Mouse (Mus musculus) hindbrain, embryonic 16.5 days (tissue): ENCODE measurements at regions not wholly inside any gene's neighbourhood (a gene's known extent, or its start where the extent isn't known, plus 50 kb on each side); places are given as distances from the start of the nearest gene placed in this dataset.

Experiments used
- ATAC-seq: fragments of 200-750 bp; cut with Nextera tagmentation; 2 replicates; pipeline ENCODE4 v1.8.0; 2017; ENCODE audit warnings: moderate TSS enrichment, moderate library complexity
- H3K27ac ChIP-seq: fragments of 300-500 bp; sonication (generic); 2 replicates; pipeline ENCODE4 v1.5.1; 2014; ENCODE audit warnings: low read depth, mild to moderate bottlenecking, control low read depth, low read length, moderate library complexity
- H3K27me3 ChIP-seq: fragments of 300-500 bp; sonication (generic); replicated peaks from 2 replicates; pipeline ENCODE4 v1.6.1; 2014; ENCODE audit warnings: low read length; ENCODE audit not compliant: control insufficient read depth, insufficient read depth
- H3K36me3 ChIP-seq: fragments of 300-500 bp; sonication (generic); 2 replicates; pipeline ENCODE4 v1.6.1; 2014; ENCODE audit warnings: mild to moderate bottlenecking, low read length, moderate library complexity, mixed read lengths; ENCODE audit not compliant: control insufficient read depth, insufficient read depth
- H3K4me1 ChIP-seq: fragments of 300-500 bp; sonication (generic); 2 replicates; pipeline ENCODE4 v1.6.1; 2014; ENCODE audit warnings: low read depth, low read length; ENCODE audit not compliant: control insufficient read depth, insufficient read depth
- H3K4me2 ChIP-seq: fragments of 300-500 bp; sonication (generic); 2 replicates; pipeline ENCODE4 v1.6.1; 2014; ENCODE audit warnings: mild to moderate bottlenecking, low read length, control low read depth, moderate library complexity
- H3K4me3 ChIP-seq: fragments of 300-500 bp; sonication (generic); 2 replicates; pipeline ENCODE4 v1.5.1; 2014; ENCODE audit warnings: mild to moderate bottlenecking, low read length, control low read depth, moderate library complexity
- H3K9ac ChIP-seq: fragments of 300-500 bp; sonication (generic); 2 replicates; pipeline ENCODE4 v1.6.1; 2014; ENCODE audit warnings: low read depth, mild to moderate bottlenecking, control low read depth, low read length, moderate library complexity
- H3K9me3 ChIP-seq: fragments of 300-500 bp; sonication (generic); 2 replicates; pipeline ENCODE4 v1.6.1; 2014; ENCODE audit warnings: mild to moderate bottlenecking, low read length, moderate library complexity; ENCODE audit not compliant: control insufficient read depth
- WGBS: fragments of 180-500 bp; shearing (Covaris S2); extraction: QIAGEN DNeasy Blood & Tissue Kit; methylation state at CpG from one replicate; pipeline ENCODE4 v1.1.7; 2014; 5-methylcytosine and 5-hydroxymethylcytosine counted together

DNA sequence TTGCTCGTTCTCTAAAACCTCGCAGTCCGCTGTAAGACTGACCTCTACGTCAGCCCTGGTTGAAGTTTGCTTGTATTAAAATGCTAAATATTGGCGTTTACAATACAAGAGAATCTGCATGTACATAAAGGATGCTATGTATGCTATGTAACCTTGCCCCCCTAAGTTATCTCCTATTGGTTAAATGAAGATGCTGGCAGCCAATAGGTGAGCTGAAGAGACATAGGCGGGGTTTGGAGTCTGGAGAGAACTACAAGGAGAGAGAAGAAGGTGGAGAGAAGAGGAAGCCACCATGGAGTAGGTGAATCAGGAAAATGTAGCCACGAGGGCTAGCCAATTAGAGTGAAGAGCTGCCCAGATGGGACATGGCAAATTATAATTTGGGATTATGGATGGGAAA lies 214.0 kb upstream of the Amigo2 start:
- Histone ChIP-seq H3K4me2 (no peak overlapping the region), H3K27me3 (no peaks in the 10 kb centered on the region), H3K27ac (no peak overlapping the region), H3K36me3 (no peaks in the 10 kb centered on the region), H3K4me3 (no peak overlapping the region), H3K9me3 (no peaks in the 10 kb centered on the region), H3K9ac (no peak overlapping the region), H3K4me1 (no peaks in the 10 kb centered on the region)
- ATAC-seq = no peak
- WGBS = 80% methylated on average over 7 of the region's 7 CpGs

- no peaks in the 10 kb centered on the region for H3K27me3 ChIP-seq
- H3K4me1 ChIP-seq = no peaks in the 10 kb centered on the region
- no peaks in the 10 kb centered on the region for H3K9me3 ChIP-seq
- no peak for ATAC-seq
- no peak overlapping the region for H3K9ac ChIP-seq
- WGBS = 90% methylated on average over 7 of the region's 7 CpGs
- no peak overlapping the region for H3K27ac ChIP-seq
- no peaks in the 10 kb centered on the region for H3K36me3 ChIP-seq
- no peak overlapping the region for H3K4me2 ChIP-seq
- H3K4me3 ChIP-seq = no peak overlapping the region
Measured at GRCm38 (mm10) chr15:97460360-97460719, 213.3 kb upstream of the Amigo2 start.

GRCm38 (mm10) chr15:97459606-97460359 lies 212.7 kb upstream of the Amigo2 start:
- Histone ChIP-seq H3K27ac (no peak overlapping the region), H3K36me3 (no peaks in the 10 kb centered on the region), H3K4me3 (no peak overlapping the region), H3K9ac (no peak overlapping the region), H3K9me3 (no peaks in the 10 kb centered on the region), H3K27me3 (no peaks in the 10 kb centered on the region), H3K4me1 (no peaks in the 10 kb centered on the region), H3K4me2 (no peak overlapping the region)
- WGBS = 92% methylated on average over 19 of the region's 19 CpGs
- no peak for ATAC-seq

DNA sequence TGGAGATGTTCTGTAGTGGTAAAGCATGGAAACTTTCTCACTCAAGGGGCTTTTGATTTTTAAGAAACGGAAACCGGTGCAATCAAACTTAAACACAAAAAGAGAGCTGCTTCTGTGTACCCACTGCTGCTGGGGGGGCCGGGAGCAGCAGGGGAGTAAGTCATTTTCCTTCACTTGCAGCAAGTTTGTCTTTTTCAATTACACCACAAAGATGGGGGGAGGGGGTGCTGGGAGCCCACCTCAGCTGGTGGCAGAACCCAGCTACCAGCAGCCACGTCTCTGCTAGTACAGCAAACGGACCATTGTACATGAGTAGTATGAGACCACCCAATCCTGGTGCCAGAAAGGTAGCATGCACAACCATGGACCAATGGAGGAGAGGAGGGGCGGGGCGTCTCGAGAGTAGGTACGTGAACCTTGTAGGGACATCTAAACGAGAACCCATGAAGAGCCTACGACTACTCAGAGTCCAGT lies 211.7 kb upstream of the Amigo2 start:
- Histone ChIP-seq H3K4me1 (no peaks in the 10 kb centered on the region), H3K9me3 (no peaks in the 10 kb centered on the region), H3K27ac (no peak overlapping the region), H3K4me3 (no peak overlapping the region), H3K9ac (no peak overlapping the region), H3K27me3 (no peaks in the 10 kb centered on the region), H3K36me3 (no peaks in the 10 kb centered on the region), H3K4me2 (peak overlapping the region; percentile 31)
- no peak for ATAC-seq
- whole genome bisulfite sequencing = 74% methylated on average over 11 of the region's 11 CpGs

DNA sequence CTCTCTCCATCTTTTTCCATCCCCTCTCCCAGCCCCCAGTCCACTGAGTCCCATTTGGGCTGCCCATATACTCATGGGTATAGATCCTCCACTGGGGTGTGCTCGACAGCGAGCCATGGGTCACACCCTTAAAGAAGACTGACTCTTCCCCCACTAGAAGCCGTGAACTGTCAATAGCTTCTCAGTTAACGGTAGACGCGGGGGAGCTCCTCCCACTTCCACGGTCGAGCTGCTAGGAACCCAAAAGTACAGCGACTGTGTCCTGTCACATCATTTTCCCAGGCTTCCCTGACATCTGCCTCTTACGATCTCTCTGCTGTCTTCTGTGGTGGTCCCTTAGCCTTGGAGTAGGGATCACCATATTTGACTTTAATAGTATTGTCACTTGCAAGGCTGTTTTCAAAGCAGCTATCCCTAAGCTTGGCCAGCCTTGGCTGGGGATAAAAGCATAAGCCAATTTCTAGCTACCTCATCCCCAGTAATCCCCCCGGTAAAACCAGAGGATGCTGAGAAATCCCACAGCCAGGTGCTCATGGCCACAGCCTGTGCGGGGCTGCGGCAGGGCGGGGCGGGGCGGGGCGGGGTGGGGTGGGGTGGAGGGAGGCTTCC lies 211.2 kb upstream of the Amigo2 start:
- Histone ChIP-seq H3K36me3 (no peaks in the 10 kb centered on the region), H3K4me3 (no peak overlapping the region), H3K27ac (no peak overlapping the region), H3K9me3 (no peaks in the 10 kb centered on the region), H3K4me1 (no peaks in the 10 kb centered on the region), H3K9ac (no peak overlapping the region), H3K27me3 (no peaks in the 10 kb centered on the region), H3K4me2 (peak overlapping the region; percentile 31)
- WGBS = 43% methylated on average over 17 of the region's 17 CpGs
- ATAC-seq = no peak

DNA sequence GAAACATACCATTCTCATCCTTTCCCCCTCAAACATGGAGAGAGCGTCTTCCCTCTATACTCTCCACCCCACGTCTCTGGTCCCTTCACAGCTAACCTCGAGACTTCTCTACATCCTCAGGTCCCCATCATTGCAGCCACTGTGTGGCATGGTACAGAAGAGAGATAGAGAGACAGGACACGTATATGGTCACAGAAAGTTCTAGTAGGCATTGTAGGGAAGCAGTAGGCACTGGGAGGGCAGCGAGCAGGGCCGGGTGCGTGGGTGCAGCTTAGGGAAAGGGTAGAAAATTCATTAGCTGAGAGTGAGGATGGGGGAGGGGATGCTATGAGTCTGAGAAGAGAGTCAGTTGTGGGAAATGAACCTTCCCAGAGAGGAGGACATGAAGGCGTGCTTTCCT lies 210.4 kb upstream of the Amigo2 start:
- Histone ChIP-seq H3K27me3 (no peaks in the 10 kb centered on the region), H3K9me3 (no peaks in the 10 kb centered on the region), H3K27ac (no peak overlapping the region), H3K4me1 (no peaks in the 10 kb centered on the region), H3K9ac (no peak overlapping the region), H3K4me3 (no peak overlapping the region), H3K4me2 (no peak overlapping the region), H3K36me3 (no peaks in the 10 kb centered on the region)
- ATAC-seq = no peak
- 90% methylated on average over 8 of the region's 8 CpGs for WGBS

DNA sequence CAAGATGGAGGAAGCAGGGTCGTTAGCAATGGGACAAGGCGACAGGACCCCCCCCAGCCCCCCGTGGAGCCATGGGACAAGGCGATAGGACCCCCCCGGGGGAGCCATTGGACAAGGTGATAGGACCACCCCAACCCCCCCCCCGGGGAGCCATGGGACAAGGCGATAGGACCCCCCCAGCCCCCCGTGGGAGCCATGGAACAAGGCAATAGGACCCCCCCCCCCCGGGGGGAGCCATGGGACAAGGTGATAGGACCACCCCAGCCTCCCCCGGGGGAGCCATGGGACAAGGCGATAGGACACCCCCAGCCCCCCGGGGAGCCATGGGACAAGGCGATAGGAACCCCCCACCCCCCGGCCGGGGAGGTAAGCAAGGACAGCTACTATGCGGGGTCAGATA lies 209.9 kb upstream of the Amigo2 start:
- no peak for ATAC-seq
- no peaks in the 10 kb centered on the region for H3K4me1 ChIP-seq
- H3K9ac ChIP-seq = no peak overlapping the region
- 93% methylated on average over 13 of the region's 16 CpGs for WGBS
- no peaks in the 10 kb centered on the region for H3K9me3 ChIP-seq
- H3K36me3 ChIP-seq = no peaks in the 10 kb centered on the region
- no peaks in the 10 kb centered on the region for H3K27me3 ChIP-seq
- no peak overlapping the region for H3K4me2 ChIP-seq
- H3K4me3 ChIP-seq = no peak overlapping the region
- H3K27ac ChIP-seq = no peak overlapping the region

- Histone ChIP-seq H3K27me3 (no peaks in the 10 kb centered on the region), H3K9me3 (no peaks in the 10 kb centered on the region), H3K4me1 (no peaks in the 10 kb centered on the region), H3K4me3 (no peak overlapping the region), H3K9ac (no peak overlapping the region), H3K4me2 (no peak overlapping the region), H3K27ac (no peak overlapping the region), H3K36me3 (no peaks in the 10 kb centered on the region)
- no peak for ATAC-seq
- WGBS = 67% methylated on average over 5 of the region's 5 CpGs
Measured at GRCm38 (mm10) chr15:97455672-97456071, 208.6 kb upstream of the Amigo2 start.

- Histone ChIP-seq H3K27ac (no peak overlapping the region), H3K4me3 (no peak overlapping the region), H3K9ac (no peak overlapping the region), H3K4me2 (no peak overlapping the region), H3K9me3 (no peaks in the 10 kb centered on the region), H3K4me1 (no peaks in the 10 kb centered on the region), H3K27me3 (no peaks in the 10 kb centered on the region), H3K36me3 (no peaks in the 10 kb centered on the region)
- no peak for ATAC-seq
- WGBS = 82% methylated on average over 3 of the region's 3 CpGs
Measured at GRCm38 (mm10) chr15:97449724-97450123, 202.6 kb upstream of the Amigo2 start.
